Mouse (Mus musculus) ovary, adult 18-20 months (tissue): Measurements from ENCODE around the gene Scn3a.
"Not testable (repeated sequence)": the region's sequence is repeated elsewhere in the genome, so short reads cannot be mapped to it uniquely, and the experiment has no call there.

ENCODE experiments used
- DNase-seq: peaks from one replicate; pipeline ENCODE4 v3.0.0; 2022; ENCODE audit warnings: low spot score, mixed read lengths

The Scn3a gene

GRCm38 (mm10) chr2:65483434-65483833, 84.0 kb downstream of the Scn3a start:
- no peak for DNase-seq

- DNase-seq: no peak
Measured at GRCm38 (mm10) chr2:65481007-65481672, 86.3 kb downstream of the Scn3a start.

GRCm38 (mm10) chr2:65471311-65471882, 96.0 kb downstream of the Scn3a start:
- DNase-seq: peak; percentile 23

DNA sequence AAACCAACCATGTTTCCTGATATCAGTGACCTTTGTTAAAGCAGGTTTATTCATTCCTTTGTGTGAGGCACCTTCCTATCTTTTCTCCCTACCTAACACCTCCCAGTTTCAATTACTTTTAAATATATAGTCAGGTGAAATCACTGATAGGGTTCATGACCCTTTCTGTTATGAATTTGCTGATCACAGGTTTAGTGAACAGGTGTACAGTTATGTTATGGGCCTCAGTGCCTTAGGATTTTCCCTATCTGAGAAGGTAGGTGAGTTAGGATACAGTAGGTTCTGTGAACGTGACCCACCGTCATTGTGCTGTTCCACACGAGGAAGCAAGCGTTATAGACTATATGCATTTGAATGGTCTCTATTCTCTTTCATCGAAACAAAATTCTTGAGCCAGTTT, 101.7 kb downstream of the Scn3a start:
- no peak for DNase-seq

- no peak for DNase-seq
Measured at GRCm38 (mm10) chr2:65453763-65454162, 113.7 kb downstream of the Scn3a start.

GRCm38 (mm10) chr2:65451401-65452078, 115.9 kb downstream of the Scn3a start:
- DNase-seq: not testable (repeated sequence)

- no peak for DNase-seq
Measured at GRCm38 (mm10) chr2:65450449-65451360, 116.7 kb downstream of the Scn3a start.

DNA sequence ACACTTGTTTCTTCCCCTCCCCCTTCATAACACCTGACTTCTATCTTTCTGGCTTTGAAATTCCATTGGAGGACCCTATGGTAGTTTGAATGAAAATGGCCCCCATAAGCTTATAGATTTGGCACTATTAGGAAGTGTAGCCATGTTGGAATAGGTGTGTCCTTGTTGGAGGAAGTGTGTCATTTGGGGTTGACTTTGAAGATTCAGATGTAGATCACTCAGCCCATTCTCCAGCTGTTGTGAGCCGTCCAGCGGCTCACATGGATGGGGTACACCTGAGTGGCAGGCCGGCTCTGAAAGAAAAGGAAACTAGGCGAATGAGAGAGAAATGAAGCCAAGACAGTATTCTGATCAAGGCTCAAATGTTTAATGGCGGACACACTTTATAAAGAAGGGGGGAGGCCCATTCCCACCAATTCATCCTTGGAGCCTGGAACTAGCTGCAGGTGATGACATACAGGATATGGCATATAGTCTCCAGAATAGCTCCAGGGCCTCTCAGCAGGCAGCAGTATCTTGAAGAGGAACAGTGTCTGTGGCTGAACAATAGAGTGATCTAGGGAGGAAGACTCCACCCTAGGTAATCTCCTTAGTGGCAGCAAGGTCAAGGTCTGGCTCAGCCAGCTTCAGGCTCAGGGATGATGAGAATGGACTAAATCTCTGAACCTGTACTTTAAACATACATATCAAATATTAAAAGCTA, 118.2 kb downstream of the Scn3a start:
- no peak for DNase-seq

DNA sequence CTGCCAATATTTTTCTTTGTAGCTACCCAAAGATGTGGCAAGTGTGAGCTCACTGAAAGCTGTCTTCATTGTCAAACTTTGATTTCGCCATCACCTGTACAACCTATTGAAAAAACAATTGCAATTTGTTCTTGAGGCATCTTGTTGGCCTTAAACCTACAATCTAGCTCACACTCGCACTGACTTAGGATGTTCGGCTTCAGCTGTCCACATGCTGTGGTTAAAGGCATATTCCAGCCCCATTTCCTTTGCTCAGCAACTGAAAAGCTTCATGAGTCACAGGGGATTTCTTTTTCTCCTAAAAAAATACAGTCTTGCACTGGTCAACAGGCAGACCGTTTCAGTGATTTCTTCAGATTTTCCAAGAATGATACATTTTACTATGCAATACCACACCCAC, 124.3 kb downstream of the Scn3a start:
- DNase-seq: no peak

DNA sequence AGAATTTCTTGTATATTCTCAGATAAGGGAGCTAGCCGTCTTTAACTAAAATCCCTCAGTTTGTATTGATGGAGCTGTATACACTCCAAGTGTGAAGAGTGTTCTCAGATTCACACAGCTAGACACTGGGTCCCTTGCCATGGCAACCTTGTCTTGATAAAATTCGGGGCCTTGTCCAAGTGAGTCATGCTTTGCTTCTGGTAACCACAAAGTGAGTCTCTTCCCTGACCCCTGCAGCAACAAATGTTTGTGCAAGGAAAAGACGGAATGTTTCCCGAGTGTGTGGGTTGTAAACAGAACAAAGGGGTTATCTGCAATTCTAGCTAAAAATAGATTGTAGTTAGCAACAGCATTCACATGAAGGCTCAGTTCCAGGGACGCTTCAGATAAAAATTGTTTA, 125.9 kb downstream of the Scn3a start:
- DNase-seq: peak; percentile 76

DNA sequence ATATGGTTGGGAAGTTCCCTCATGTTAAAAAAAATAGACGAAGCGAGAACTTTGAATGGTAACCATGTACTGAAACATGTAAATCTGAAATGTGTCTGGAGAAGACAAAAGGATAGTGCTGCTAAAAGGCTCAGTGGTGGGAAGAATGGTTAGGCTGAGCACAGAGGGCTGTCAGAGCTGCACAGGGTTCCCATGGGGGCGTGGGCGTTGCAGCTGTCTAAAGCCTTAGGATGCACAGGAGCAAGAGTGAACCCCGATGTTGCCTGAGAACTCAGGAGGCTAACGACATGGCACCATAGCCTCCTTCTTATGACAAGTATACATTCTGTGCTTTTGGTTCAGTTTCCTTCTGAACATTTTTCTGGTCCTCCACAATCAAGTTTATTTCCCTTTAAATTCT, 126.3 kb downstream of the Scn3a start:
- DNase-seq: no peak

DNA sequence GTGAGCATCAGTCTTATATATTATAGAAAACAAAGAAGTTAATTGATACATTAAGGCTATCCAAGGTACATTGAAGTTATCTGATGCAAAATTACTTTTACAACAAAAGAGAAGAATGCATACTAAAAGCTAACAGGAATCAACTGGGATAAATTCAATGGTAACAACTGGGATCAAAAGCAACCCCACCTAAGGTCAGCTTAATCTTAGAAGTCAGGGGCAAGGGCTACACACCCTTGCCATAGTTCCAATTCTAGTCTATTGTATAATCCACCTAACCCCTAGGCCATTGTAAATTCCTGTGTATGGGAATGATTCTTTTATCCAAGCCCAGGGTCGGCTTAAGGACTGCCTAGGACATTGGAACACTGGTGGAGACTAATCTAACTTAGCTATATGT, 130.5 kb downstream of the Scn3a start:
- no peak for DNase-seq

DNA sequence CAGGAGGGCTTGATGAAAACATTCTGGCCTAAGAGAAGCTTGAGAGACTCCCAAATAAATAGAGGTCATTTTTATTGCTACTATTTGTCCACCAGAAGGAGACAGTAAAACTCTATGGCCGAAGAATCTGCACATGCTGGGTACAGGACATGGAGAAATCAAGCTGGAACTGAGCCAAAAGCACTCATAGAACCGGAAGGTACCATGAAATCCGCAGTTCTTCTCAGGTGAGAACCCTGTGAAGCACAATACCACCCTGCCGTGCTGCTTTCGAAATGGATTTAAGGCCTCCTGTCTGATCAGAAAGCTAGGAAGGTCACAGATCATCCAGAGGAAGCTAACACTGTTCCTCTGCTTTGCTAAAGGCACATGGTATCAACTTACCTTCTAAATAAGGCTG, 143.9 kb downstream of the Scn3a start:
- DNase-seq: no peak

DNA sequence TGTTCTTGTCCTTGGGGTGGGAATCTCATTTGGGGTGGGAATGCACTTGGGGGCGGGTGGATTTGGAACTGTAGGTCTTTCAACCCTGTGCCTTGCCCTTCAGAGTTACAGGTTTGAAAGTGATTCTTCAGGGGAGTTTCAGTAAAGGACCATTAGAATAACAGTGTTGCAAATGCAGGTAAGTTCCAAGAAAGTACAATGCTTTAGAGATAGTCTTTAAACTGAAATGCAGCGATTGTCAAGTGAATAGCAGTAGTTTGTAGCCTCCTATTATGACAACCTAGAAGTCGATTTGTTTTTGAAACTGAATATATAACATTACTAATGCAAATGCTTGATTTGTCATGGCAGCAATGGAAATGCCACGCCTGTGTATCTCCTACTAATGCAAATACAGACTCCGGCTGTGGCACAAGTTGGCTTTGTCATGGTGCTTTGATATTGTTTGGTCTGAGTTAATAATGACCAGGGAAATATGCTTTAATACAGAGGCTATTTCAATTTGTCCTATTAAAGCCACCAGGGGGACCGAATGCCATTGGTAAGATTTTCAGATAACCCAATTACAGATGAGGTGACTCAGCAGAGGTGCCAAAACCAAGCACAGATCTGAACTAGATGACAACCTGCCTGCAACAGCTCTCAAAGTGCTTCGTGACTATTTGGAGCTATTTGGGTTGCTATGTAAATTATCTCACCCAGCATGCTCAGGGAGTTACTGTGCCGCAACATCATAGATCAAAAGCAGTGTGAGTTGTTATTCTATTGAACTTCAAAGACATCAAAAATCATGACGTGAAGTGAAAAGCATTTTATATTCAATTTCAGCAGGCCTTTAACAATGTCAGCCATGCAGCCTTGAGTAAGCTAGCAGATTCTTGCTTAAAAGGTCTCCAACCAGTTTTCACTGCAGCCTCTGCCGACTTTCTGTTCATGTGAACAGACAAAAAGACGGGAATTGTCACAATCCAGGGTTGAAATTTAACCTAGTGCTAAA, 145.9 kb downstream of the Scn3a start:
- DNase-seq: no peak

GRCm38 (mm10) chr2:65418608-65419007, 148.8 kb downstream of the Scn3a start:
- no peak for DNase-seq

DNA sequence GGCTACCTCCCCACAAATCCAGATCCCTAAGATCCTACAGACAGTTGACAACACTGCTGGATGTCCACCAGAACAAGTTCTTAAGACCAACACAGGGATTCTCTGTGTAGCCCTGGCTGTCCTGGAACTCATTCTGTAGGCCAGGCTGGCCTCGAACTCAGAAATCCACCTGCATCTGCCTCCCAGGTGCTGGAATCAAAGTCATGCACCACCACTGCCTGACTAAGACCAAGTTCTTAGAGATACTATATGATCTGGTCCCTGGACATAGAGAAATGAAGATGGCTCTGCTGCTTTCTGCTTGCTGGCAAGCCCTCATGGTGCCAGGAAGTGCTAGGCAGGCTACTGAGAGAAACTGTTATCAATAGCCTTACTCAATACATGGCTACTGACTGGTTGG, 150.9 kb downstream of the Scn3a start:
- DNase-seq: no peak

- DNase-seq: no peak
Measured at GRCm38 (mm10) chr2:65415294-65415693, 152.1 kb downstream of the Scn3a start.

DNA sequence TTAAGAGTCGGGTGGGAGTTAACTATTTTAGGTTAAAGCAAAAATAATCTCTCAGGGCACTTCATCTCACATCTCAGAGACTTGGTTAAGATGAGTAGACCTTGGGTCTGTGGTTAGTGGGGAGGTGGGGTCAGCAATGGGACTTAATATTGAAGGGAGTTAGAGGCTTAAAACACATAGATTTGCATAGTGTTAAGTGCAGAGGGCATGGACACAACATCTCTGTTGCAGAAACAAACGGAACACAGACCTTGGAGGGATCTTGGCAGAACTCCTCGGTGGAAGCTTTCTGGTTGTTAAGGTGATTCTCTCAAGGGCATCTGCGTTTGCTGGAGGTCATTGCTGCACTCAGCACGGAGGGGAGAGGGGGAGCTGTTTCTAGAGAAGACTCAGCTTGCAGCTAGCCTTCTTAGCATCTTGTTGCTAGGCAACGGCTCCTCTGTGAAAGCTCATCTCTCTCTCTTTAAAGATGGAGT, 152.6 kb downstream of the Scn3a start:
- peak; percentile 81 for DNase-seq

DNA sequence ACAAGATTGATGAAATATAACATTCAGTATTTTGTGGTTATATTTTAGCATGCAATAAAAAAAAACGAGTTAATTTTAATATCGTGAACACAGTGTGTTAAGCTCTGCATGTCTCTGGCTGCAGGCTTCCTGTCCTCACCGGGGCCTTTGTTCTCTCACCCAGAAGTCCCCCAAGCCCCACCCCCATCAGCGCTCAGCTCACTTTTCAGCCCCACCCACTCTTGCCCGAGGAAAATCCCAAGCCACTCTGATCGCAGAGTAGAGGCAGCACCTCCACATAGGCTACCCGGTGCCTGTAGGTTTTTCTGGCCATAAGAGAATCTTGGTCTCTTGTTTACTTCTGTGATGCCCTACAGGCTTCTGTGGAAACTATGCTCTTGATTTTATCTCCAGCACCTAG, 153.2 kb downstream of the Scn3a start:
- peak; percentile 21 for DNase-seq

- no peak for DNase-seq
Measured at GRCm38 (mm10) chr2:65413746-65414145, 153.7 kb downstream of the Scn3a start.
